9 mouse cellular contexts compared by ENCODE assay signal in the genomic region with DNA sequence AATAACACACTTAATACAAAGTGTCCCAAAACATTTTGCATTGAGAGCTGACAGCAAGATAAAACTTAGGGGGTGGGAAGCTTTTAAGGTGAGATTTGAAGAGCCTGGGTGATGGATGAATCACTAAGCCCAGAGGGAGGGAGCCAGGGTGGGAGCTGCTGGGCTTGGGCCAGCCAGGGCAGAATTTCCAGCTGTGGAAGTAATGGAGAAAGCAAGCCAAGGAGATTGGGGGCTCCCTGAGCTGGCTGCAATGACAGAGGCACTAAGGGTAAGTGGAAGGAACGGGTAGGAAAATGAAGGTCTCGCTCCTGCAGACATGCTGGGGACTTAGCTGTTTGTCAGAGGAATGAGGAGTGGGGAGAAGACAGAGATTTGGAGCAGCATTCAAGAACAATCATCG.
DNase-seq lines count a peak whose midpoint lies in the region.
"Had no signal": no experiment of that assay in that cellular context is flagged by ENCODE, and none has a peak within 500 bp of the region (broad histone marks: within the 10 kb centered on the region; RNA-seq: fewer than 3 reads in every experiment).

No protein-coding gene starts in this region.

- peak; percentile 24 for DNase-seq in gastrocnemius, adult 18-20 months (ENCODE audit: low spot score)
- DNase-seq in gastrocnemius, postnatal 10 days = no peak
- peak; percentile 15 to 26 for DNase-seq in kidney, postnatal 4 days
- DNase-seq in kidney, adult 9 months = no peak
- peak; percentile 25 to 38 for DNase-seq in heart, postnatal 14 days
- DNase-seq in retina, embryonic 14.5 days (ENCODE audit: low spot score) = peak; percentile 36
- DNase-seq in cerebellum, postnatal 36 days = no peak
- no peak for DNase-seq in cerebellum, adult 11 months
- DNase-seq: right cerebral cortex, postnatal 25 days had no signal

- intact Hi-C loops in heart, postnatal 14 days (cut with DNase I) = no loop called here

Comparison
In these comparisons a context has a peak if more than half of its experiments do, and no peak if none do; other contexts are left out.
1. DNase-seq: peak in gastrocnemius, adult 18-20 months (single experiment), kidney, postnatal 4 days (2 of 2), heart, postnatal 14 days (2 of 2) and retina, embryonic 14.5 days (single experiment); none in gastrocnemius, postnatal 10 days (single experiment), kidney, adult 9 months (single experiment), cerebellum, postnatal 36 days (0 of 2) and cerebellum, adult 11 months (single experiment).